Mouse (Mus musculus) heart, embryonic 14.5 days (tissue): Measurements from ENCODE around the gene Macrod1. TPM values are rescaled to one million over a fixed set of nuclear protein-coding genes. Genes with fewer than 3 reads are reported as not detected.
A peak's percentile ranks its signal among the peaks of the same experiment; 100 is the strongest.

Experiments used
- ATAC-seq: fragments of 200-750 bp; cut with Nextera tagmentation; 2 replicates; pipeline ENCODE4 v1.8.0; 2017; ENCODE audit warnings: low read depth, moderate TSS enrichment; ENCODE audit not compliant: insufficient number of reproducible peaks, insufficient read depth, low FRiP score
- H3K27ac ChIP-seq, 2 experiments: fragments of 200-500 bp in 1 of 2; fragments of 300-500 bp in 1 of 2; sonication (generic) in 1 of 2; replicated peaks in 1 of 2; 2 replicates each; pipeline ENCODE4 v1.5.1; 2012 to 2014; ENCODE audit warnings: low read depth in 2 of 2, low read length in 2 of 2, control low read depth in 1 of 2, mild to moderate bottlenecking in 1 of 2, mixed read lengths in 1 of 2; ENCODE audit not compliant: control insufficient read depth in 1 of 2, insufficient read depth in 1 of 2
- H3K27me3 ChIP-seq: fragments of 300-500 bp; sonication (generic); 2 replicates; pipeline ENCODE4 v1.6.1; 2014; ENCODE audit warnings: mild to moderate bottlenecking, low read length, control low read depth; ENCODE audit not compliant: control insufficient read depth, insufficient read depth
- H3K36me3 ChIP-seq: fragments of 300-500 bp; sonication (generic); 2 replicates; pipeline ENCODE4 v1.6.1; 2014; ENCODE audit warnings: mild to moderate bottlenecking, control low read depth, low read length, mixed read lengths; ENCODE audit not compliant: control insufficient read depth, insufficient read depth
- H3K4me1 ChIP-seq, 2 experiments: fragments of 200-500 bp in 1 of 2; fragments of 300-500 bp in 1 of 2; sonication (generic) in 1 of 2; 2 replicates each; pipeline ENCODE4 v1.6.1; 2012 to 2014; ENCODE audit warnings: low read length in 2 of 2, control low read depth in 1 of 2, mixed read lengths in 1 of 2; ENCODE audit not compliant: control insufficient read depth in 2 of 2, insufficient read depth in 2 of 2
- H3K4me2 ChIP-seq: fragments of 300-500 bp; sonication (generic); 2 replicates; pipeline ENCODE4 v1.6.1; 2014; ENCODE audit warnings: mild to moderate bottlenecking, low read length
- H3K4me3 ChIP-seq, 2 experiments: fragments of 200-500 bp in 1 of 2; fragments of 300-500 bp in 1 of 2; sonication (generic) in 1 of 2; 2 replicates each; pipeline ENCODE4 v1.5.1; 2012 to 2014; ENCODE audit warnings: low read length in 2 of 2, mild to moderate bottlenecking in 2 of 2, control low read depth in 1 of 2, low read depth in 1 of 2, moderate library complexity in 1 of 2; ENCODE audit not compliant: control insufficient read depth in 1 of 2, insufficient read depth in 1 of 2
- H3K9ac ChIP-seq: fragments of 300-500 bp; sonication (generic); 2 replicates; pipeline ENCODE4 v1.6.1; 2014; ENCODE audit warnings: mild to moderate bottlenecking, low read length
- H3K9me3 ChIP-seq: fragments of 300-500 bp; sonication (generic); 2 replicates; pipeline ENCODE4 v1.6.1; 2016; ENCODE audit warnings: low read length, control low read depth; ENCODE audit not compliant: control insufficient read depth
- WGBS: fragments of 180-500 bp; shearing (Covaris S2); extraction: QIAGEN DNeasy Blood & Tissue Kit; methylation state at CpG from one replicate; pipeline ENCODE4 v1.1.7; 2014; 5-methylcytosine and 5-hydroxymethylcytosine counted together
- polyA plus RNA-seq: library from polyadenylated mRNA; unstranded; fragments of >200 nt; fragmentation: Nextera tagmentation; extraction: Ambion mirVana; gene quantifications from 2 replicates; pipeline ENCODE4 v1.2.1, GENCODE M21; 2014

The Macrod1 gene
- polyA plus RNA-seq, 1 experiment from 2014 or later: 53.0 TPM

DNA sequence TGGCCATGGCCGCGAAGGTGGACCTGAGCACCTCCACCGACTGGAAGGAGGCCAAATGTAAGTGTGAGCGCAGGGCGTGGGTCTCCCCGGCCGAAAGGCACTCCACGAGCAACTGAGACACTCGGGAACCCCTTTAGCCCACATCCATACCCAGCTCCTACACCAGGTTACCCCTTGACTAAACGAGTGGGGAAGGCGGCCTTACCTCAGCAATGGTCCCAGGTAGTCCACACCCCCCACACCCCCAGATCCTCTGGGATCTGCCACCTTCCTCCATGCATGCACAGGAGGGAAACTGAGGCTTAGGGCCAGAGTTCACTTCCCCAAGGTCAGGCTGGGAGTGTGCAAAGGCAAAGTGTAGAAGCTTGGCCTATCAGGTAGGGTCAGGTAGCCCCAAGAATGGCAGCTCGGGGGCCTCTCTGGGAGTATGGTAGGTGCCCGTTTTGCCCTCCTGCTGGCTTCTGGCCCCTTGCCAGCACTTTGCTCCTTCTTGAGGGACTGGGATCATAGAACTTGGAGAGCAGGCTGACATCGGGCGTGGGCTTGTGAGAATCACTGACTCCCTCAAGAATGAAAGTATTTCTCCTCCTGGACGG, 614 bp downstream of the Macrod1 start:
- Histone ChIP-seq H3K27me3 (no peaks in the 10 kb centered on the region), H3K9ac (peak overlapping the region; percentile 84), H3K9me3 (no peaks in the 10 kb centered on the region), H3K36me3 (no peaks in the 10 kb centered on the region), H3K4me3 (peak overlapping the region; percentile 71 to 78), H3K27ac (peak overlapping the region; percentile 87 to 90), H3K4me1 (peaks cover 24% of the 10 kb centered on the region in 2 experiments), H3K4me2 (peak overlapping the region; percentile 99)
- ATAC-seq: peak; percentile 27; the same call in 1 of the 2 replicates
- 1% methylated on average over 16 of the region's 16 CpGs for WGBS

DNA sequence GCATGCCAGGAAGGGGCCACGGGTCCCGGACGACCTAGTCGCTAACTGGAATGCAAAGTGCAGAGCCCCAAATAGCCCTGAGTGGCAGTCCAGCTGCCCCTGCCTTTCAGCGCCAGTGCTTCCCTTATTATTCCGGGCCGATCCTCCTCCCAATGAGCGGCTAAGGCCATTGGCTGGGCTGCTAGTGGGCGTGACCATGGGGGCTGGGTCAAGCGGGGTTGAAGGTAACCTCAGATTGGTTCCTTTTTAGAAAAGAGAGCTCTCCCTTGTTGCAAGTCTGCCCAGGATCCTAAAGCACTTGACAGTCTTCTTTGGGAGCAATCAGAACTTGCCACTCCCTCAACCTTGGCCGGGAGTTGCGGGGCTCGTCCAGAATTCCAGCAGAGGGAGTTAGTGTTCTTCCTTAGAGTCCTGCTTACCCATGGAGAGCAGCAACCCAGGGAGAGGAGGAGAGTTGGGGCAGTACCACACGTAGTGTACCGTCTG, 1.2 kb downstream of the Macrod1 start:
- no peaks in the 10 kb centered on the region for H3K36me3 ChIP-seq
- peak overlapping the region; percentile 99 for H3K4me2 ChIP-seq
- H3K9ac ChIP-seq: peak overlapping the region; percentile 84
- H3K4me3 ChIP-seq: peak overlapping the region; percentile 71 to 78
- WGBS: under 1% methylated on average over 15 of the region's 15 CpGs
- no peaks in the 10 kb centered on the region for H3K9me3 ChIP-seq
- H3K4me1 ChIP-seq: peaks cover 24% of the 10 kb centered on the region in 2 experiments
- peak; percentile 76 for ATAC-seq
- H3K27ac ChIP-seq: peak overlapping the region; percentile 87 to 90
- H3K27me3 ChIP-seq: no peaks in the 10 kb centered on the region

DNA sequence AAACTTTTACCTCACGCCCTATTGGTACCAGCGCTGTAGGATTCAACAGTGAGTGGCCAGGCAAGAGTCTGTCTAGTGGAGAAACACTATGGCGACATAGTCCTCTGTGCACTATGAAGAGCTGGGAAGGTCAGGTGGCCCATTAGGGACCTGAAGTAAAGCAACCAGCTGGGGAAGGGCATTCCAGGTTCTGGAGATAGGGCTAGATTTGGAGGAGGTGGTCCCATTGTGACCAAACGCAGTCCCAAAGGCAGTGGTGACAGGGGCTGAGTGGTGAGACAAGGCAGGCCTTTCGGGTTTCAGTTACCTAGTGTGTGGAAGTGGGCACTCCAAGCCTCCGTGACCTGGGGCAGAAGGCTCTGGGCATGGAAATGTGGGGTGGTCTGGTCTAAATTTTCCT, 1.9 kb downstream of the Macrod1 start:
- ATAC-seq: no peak
- no peaks in the 10 kb centered on the region for H3K36me3 ChIP-seq
- peak overlapping the region in 1 of 2 experiments; percentile 71; a peak in 2 of 4 replicates for H3K4me3 ChIP-seq
- peak overlapping the region; percentile 73 to 90; a peak in 3 of 4 replicates for H3K27ac ChIP-seq
- H3K4me1 ChIP-seq: peaks cover 24% of the 10 kb centered on the region in 2 experiments
- no peaks in the 10 kb centered on the region for H3K9me3 ChIP-seq
- H3K27me3 ChIP-seq: no peaks in the 10 kb centered on the region
- H3K4me2 ChIP-seq: peak overlapping the region; percentile 99
- H3K9ac ChIP-seq: peak overlapping the region; percentile 84; the same call in 1 of the 2 replicates
- 46% methylated on average over 6 of the region's 6 CpGs for WGBS

DNA sequence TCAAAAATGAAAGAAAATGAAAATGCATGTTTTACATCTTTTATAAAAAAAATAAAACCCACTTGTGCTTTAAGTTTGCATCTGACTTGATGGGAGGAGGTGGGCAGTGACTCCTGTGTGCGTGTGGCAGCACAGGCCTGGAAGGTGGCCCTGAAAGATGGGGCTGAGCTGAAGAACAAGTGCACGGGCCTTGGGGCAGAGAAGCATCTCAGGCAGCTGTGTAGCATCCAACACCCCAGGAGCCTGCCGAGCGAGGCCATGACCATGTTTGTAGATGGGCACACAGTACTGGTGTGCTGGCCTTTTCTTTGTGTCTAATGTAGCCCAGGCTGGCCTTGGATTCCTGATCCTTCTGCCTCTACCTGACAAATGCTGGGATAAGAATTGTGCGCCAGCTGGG, 5.5 kb downstream of the Macrod1 start:
- 84% methylated on average over 5 of the region's 5 CpGs for WGBS

DNA sequence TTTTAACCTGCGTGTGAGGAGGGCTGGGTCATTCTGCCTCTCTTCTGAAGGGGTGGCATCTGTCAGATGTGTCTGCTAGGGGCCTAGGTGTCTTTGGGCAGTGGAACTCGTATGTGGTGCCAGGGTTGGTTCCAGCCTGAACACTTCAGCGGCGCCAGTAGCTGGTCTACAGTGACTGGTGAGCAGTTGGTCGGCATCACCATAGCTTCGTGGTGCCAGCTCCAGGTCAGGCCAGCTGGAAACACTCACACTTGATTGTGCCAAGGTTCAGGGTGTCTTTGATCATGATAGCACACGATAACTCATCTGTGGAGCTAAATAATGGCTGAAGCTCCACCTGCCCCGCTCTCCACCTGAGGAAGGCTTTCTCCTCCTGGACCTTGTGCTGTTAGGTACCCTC, 6.3 kb downstream of the Macrod1 start:
- H3K4me2 ChIP-seq: no peak overlapping the region
- no peak for ATAC-seq
- WGBS: 83% methylated on average over 8 of the region's 8 CpGs
- no peaks in the 10 kb centered on the region for H3K36me3 ChIP-seq
- H3K27me3 ChIP-seq: peaks cover 8% of the 10 kb centered on the region; the same call in 1 of the 2 replicates
- no peaks in the 10 kb centered on the region for H3K9me3 ChIP-seq
- H3K4me3 ChIP-seq: no peak overlapping the region
- no peak overlapping the region for H3K9ac ChIP-seq
- H3K4me1 ChIP-seq: peaks cover 18 to 21% of the 10 kb centered on the region in 2 experiments
- H3K27ac ChIP-seq: no peak overlapping the region

More for the DNA sequence above, 5.5 kb downstream of the Macrod1 start:
- no peak overlapping the region for H3K9ac ChIP-seq
- H3K4me1 ChIP-seq: peaks cover 23 to 25% of the 10 kb centered on the region in 2 experiments
- H3K36me3 ChIP-seq: no peaks in the 10 kb centered on the region
- no peak overlapping the region for H3K4me2 ChIP-seq
- no peak overlapping the region for H3K27ac ChIP-seq
- no peaks in the 10 kb centered on the region for H3K9me3 ChIP-seq
- ATAC-seq: no peak
- no peak overlapping the region for H3K4me3 ChIP-seq
- H3K27me3 ChIP-seq: no peaks in the 10 kb centered on the region

DNA sequence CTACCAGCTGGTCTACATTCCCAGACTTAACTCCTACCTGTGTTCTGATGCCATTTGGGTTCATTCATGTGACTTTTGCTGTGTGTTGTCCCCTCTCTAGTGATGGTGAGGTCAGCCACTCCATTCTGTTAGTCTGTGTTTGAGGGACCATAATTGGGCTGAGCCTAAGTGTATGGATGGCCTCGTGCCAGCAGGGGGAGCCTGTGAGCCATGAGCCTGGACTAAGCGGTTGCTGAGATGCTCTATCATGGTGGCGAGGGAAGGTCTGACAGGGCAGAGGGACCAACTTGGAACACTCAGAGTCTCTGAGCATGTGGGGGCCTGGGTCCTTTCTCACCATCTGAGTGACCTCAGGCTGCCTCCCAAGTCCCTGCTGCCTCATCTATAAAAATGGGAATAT, 8.0 kb downstream of the Macrod1 start:
- WGBS: 5% methylated on average over 3 of the region's 3 CpGs
- no peaks in the 10 kb centered on the region for H3K36me3 ChIP-seq
- no peak overlapping the region for H3K4me2 ChIP-seq
- H3K9ac ChIP-seq: no peak overlapping the region
- no peak overlapping the region for H3K27ac ChIP-seq
- H3K4me3 ChIP-seq: no peak overlapping the region
- H3K9me3 ChIP-seq: no peaks in the 10 kb centered on the region
- ATAC-seq: no peak
- H3K4me1 ChIP-seq: peaks cover 12 to 13% of the 10 kb centered on the region in 2 experiments
- H3K27me3 ChIP-seq: peaks cover 16% of the 10 kb centered on the region

DNA sequence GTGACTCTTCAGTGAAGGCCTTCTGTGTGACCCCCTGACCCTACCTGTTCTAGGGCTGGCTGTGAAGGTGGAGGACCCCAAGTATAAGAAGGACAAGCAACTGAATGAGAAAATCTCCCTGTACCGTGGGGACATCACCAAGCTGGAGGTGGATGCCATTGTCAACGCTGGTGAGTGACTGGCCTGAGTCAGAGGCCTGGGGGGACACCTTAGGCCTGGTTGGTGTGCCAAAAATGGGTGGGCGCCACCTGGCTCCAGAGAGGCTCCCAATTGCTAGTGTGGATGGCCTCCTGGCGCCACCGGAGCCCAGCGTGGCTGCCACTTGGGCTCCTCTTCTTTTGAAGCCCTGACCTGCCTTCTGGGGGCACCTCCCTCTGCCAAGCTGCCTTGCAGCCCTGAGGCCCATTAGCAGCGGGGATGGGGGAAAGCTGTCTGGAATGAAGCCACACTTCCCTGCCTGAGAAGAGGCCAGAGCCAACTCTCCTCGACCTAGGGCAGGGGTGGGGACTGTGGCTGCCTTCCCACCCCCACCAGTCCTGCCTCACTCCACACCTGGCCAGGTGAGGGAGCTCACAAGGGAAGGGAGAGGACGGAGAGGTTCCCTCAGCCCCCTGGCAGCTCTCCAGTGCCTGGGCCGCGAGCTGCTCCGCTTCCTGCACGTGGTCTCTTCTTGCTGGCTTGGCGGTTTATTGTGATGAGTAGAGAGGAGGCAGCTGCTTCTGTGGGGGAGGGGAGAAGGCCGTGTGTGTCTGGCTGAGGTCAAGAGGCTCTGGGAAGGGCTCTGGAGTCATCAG, 9.6 kb downstream of the Macrod1 start:
- 35% methylated on average over 15 of the region's 15 CpGs for WGBS
- Histone ChIP-seq H3K4me1 (peaks cover 18 to 21% of the 10 kb centered on the region in 2 experiments), H3K9me3 (no peaks in the 10 kb centered on the region), H3K9ac (peak overlapping the region; percentile 42; the same call in 1 of the 2 replicates), H3K4me2 (peak overlapping the region; percentile 20; the same call in 1 of the 2 replicates), H3K27me3 (peaks cover 17% of the 10 kb centered on the region), H3K36me3 (no peaks in the 10 kb centered on the region), H3K27ac (no peak overlapping the region), H3K4me3 (no peak overlapping the region)
- peak; percentile 24 for ATAC-seq
